Mouse (Mus musculus): ENCODE data around the gene Gm20388. TPM values are rescaled to one million over a fixed set of nuclear protein-coding genes. Genes with fewer than 3 reads are reported as not detected.

Gm20388 gene
- total RNA-seq, 2 experiments from 2014 or later, result 2.2 to 7.6 TPM

GRCm38 (mm10) chr8:122067783-122068505 lies 2157.3 kb downstream of the Gm20388 start:
- Histone ChIP-seq H3K27ac (no peak overlapping the region), H3K4me3 (no peak overlapping the region)
- TF ChIP-seq CTCF (conservative IDR thresholded peaks at IDR 0.05), result no peak
- no peak for DNase-seq (ENCODE audit: low spot score in 2 of 2)

- Histone ChIP-seq H3K4me3 (no peak overlapping the region), H3K27ac (0 out of 2 replicates have a peak overlapping the region, but pooled peaks have one; percentile 43)
- TF ChIP-seq CTCF (conservative IDR thresholded peaks at IDR 0.05), result no peak
- DNase-seq (ENCODE audit: low spot score in 2 of 2), result no peak
Measured at GRCm38 (mm10) chr8:122068609-122069008, 2158.0 kb downstream of the Gm20388 start.

DNA sequence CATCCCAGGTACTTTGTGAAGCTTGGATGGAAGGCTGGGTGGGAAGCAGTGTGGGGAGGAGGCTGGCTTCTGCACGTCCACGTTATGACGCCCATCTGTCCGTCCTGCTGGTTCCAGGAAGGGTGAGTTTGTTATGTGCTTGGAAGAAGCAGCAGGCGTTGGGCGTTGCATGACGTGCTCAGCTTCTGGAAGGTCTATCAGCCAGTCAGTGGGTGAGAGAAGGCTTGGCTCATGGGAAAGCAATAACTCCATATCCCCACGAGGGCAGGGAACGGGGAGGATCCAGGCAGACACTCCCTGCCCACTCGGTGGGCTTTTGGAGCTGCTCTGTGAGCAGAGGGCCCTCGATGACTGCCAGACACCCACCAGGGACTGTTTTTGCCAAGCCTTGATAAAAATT lies 2158.6 kb downstream of the Gm20388 start:
- TF ChIP-seq CTCF (conservative IDR thresholded peaks at IDR 0.05), result peak; percentile 13; the same call in 1 of the 2 replicates
- Histone ChIP-seq H3K27ac (peak overlapping the region; percentile 43; the same call in 1 of the 2 replicates), H3K4me3 (no peak overlapping the region)
- peak; percentile 53 to 72 for DNase-seq (ENCODE audit: low spot score in 2 of 2)

GRCm38 (mm10) chr8:122071193-122071592 lies 2160.6 kb downstream of the Gm20388 start:
- no peak for TF ChIP-seq CTCF (conservative IDR thresholded peaks at IDR 0.05)
- H3K4me3 ChIP-seq, result no peak overlapping the region
- no peak overlapping the region for H3K27ac ChIP-seq
- no peak for DNase-seq (ENCODE audit: low spot score in 2 of 2)

DNA sequence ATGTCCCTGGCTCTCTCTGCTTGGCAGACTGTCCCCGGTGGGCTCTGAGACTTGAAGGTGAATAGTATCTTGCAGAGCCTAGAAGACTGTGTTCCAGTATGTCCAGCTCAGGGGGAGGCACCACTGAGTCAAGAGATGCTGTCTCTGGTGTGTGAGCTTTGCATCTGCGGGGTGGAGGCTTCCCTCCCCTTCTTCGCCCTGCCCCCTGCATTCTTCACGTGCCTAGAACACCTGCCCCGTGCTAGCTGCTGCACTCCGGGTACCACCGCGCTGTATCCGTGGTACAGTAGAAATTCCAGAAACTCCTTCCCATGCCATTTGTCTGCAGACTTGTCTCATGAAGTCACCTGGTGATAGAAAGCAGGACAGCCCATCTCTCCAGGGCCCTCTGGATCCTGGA lies 2163.3 kb downstream of the Gm20388 start:
- H3K27ac ChIP-seq, result no peak overlapping the region
- DNase-seq (ENCODE audit: low spot score in 2 of 2), result no peak
- H3K4me3 ChIP-seq, result no peak overlapping the region
- TF ChIP-seq CTCF (conservative IDR thresholded peaks at IDR 0.05), result no peak

GRCm38 (mm10) chr8:122074442-122074841 lies 2163.8 kb downstream of the Gm20388 start:
- Histone ChIP-seq H3K27ac (no peak overlapping the region), H3K4me3 (no peak overlapping the region)
- TF ChIP-seq CTCF (conservative IDR thresholded peaks at IDR 0.05), result no peak
- DNase-seq (ENCODE audit: low spot score in 2 of 2), result no peak

DNA sequence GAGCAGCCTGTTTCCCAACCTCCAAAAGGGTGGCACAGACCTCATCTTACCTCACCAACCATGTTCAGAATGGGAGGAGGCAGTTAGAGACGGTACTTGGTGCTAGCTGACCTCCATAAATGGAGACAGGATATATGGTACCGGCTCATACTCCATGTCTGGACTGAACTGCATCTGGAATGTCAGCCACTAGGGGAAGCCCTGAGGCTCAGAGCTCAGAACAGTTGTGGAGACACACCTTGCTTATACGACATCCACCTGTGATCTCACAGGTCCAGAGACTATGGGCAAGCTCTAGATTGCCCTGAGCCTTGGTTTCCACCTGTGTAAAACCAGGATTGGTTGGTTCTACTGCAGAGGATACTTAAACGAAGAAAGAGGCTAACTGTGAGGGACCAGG lies 2164.3 kb downstream of the Gm20388 start:
- Histone ChIP-seq H3K4me3 (no peak overlapping the region), H3K27ac (no peak overlapping the region)
- DNase-seq (ENCODE audit: low spot score in 2 of 2), result no peak
- TF ChIP-seq CTCF (conservative IDR thresholded peaks at IDR 0.05), result peak; percentile 25

- no peak for TF ChIP-seq CTCF (conservative IDR thresholded peaks at IDR 0.05)
- no peak overlapping the region for H3K27ac ChIP-seq
- no peak for DNase-seq (ENCODE audit: low spot score in 2 of 2)
- H3K4me3 ChIP-seq, result no peak overlapping the region
Measured at GRCm38 (mm10) chr8:122076183-122076842, 2165.7 kb downstream of the Gm20388 start.

GRCm38 (mm10) chr8:122078321-122078720 lies 2167.7 kb downstream of the Gm20388 start:
- Histone ChIP-seq H3K27ac (no peak overlapping the region), H3K4me3 (no peak overlapping the region)
- no peak for TF ChIP-seq CTCF (conservative IDR thresholded peaks at IDR 0.05)
- no peak for DNase-seq (ENCODE audit: low spot score in 2 of 2)

DNA sequence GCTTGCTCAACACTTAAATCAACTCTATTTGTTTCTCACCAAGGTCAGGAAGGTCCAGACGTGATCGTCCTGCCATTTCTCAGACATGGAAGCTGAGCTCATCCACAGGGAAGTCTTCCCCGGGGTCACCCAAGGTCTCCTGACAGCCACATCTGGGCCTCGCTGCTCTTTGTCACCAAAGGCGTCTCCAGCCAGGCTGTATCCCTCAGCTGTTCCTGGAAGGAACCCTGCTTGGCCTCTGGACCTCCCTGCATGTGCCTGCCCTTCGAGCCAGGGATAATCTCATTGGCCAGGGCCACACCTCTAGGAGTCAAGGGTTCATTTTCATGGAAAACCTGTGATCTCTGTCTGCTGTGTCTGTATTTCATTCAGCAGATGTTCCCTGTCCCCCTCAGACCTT lies 2168.5 kb downstream of the Gm20388 start:
- Histone ChIP-seq H3K27ac (no peak overlapping the region), H3K4me3 (no peak overlapping the region)
- TF ChIP-seq CTCF (conservative IDR thresholded peaks at IDR 0.05), result no peak
- no peak for DNase-seq (ENCODE audit: low spot score in 2 of 2)

DNA sequence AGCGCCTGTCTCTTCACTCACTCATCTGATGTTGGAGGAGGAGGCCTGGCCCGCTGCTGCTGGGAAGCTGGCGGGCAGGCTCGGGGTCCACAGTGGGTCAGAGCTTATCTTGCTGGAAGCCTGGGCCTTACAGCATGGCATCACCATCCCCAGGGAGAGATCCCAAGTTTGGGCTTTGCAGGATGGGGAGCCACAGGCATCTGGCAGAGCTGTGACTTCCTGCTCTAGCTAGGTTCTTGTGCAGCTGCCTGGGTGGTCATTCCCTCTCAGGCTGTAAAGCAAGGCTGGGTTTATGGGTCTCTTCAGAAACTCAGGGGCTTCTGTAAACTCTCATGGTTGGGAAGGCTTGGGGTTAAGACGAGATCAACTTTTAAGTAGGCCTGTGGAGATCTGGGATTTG lies 2169.7 kb downstream of the Gm20388 start:
- H3K27ac ChIP-seq, result no peak overlapping the region
- no peak overlapping the region for H3K4me3 ChIP-seq
- no peak for TF ChIP-seq CTCF (conservative IDR thresholded peaks at IDR 0.05)
- DNase-seq (ENCODE audit: low spot score in 2 of 2), result no peak

DNA sequence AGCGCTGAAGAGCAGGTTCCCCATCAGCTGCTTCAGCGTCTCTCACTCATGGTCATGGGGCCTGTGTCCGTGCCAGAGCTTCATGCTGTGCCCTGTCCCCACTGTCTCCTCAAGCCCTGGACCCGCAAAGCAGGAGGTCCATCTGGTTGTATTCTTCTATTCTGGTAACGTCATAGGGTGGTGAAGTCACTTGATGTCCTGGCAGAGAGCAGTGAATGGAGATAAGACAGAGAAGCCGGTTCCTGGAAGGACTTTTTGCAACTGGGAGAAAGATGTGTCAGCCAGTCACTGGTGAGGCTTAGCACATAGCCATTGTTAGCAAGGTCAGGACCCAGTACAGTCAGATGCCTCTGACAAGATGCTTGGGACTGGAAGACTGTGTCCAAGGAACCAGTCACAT lies 2172.8 kb downstream of the Gm20388 start:
- no peak overlapping the region for H3K27ac ChIP-seq
- no peak for TF ChIP-seq CTCF (conservative IDR thresholded peaks at IDR 0.05)
- DNase-seq (ENCODE audit: low spot score in 2 of 2), result no peak
- H3K4me3 ChIP-seq, result no peak overlapping the region

GRCm38 (mm10) chr8:122084145-122084544 lies 2173.5 kb downstream of the Gm20388 start:
- TF ChIP-seq CTCF (conservative IDR thresholded peaks at IDR 0.05), result no peak
- Histone ChIP-seq H3K4me3 (no peak overlapping the region), H3K27ac (no peak overlapping the region)
- no peak for DNase-seq (ENCODE audit: low spot score in 2 of 2)
